ENCODE assay signal across 12 mouse cellular contexts in genomic region chr3:110820709-110821401, GRCm38 (mm10).
"Had no signal": no experiment of that assay in that cellular context is flagged by ENCODE, and none has a peak within 500 bp of the region (broad histone marks: within the 10 kb centered on the region; RNA-seq: fewer than 3 reads in every experiment).

No protein-coding gene starts in this region.

- H3K4me2 ChIP-seq: liver, embryonic 13.5 days had no signal

- H3K27ac ChIP-seq: left cerebral cortex, adult 2 months; liver, embryonic 13.5 days; stomach, postnatal 0 days had no signal

- ATAC-seq: intestine, postnatal 0 days had no signal

- H3K4me3 ChIP-seq: left cerebral cortex, adult 2 months; liver, embryonic 13.5 days had no signal

- H3K9me3 ChIP-seq: liver, embryonic 13.5 days had no signal

- H3K9ac ChIP-seq: liver, embryonic 13.5 days had no signal

- DNase-seq: kidney, adult 2 months; kidney, postnatal 10 days; kidney, postnatal 36 days; layer of hippocampus, postnatal 36 days; liver, embryonic 13.5 days; lung, adult 2 months; lung, postnatal 14 days; lung, postnatal 4 days; thymus, postnatal 36 days had no signal

- H3K27me3 ChIP-seq: liver, embryonic 13.5 days had no signal

- H3K36me3 ChIP-seq: liver, embryonic 13.5 days had no signal

- H3K4me1 ChIP-seq: liver, embryonic 13.5 days had no signal
